Mouse (Mus musculus) heart, postnatal 0 days (tissue): ENCODE data around the gene Amt.

Experiments used
- CTCF ChIP-seq: IDR thresholded peaks from 2 replicates; pipeline ENCODE4 v1.5.1; 2016; ENCODE audit warnings: antibody characterized with exemption, control low read depth, low read depth
- EP300 ChIP-seq: IDR thresholded peaks from 2 replicates; pipeline ENCODE4 v1.6.1; 2016; ENCODE audit warnings: antibody characterized with exemption, low read depth

DNA sequence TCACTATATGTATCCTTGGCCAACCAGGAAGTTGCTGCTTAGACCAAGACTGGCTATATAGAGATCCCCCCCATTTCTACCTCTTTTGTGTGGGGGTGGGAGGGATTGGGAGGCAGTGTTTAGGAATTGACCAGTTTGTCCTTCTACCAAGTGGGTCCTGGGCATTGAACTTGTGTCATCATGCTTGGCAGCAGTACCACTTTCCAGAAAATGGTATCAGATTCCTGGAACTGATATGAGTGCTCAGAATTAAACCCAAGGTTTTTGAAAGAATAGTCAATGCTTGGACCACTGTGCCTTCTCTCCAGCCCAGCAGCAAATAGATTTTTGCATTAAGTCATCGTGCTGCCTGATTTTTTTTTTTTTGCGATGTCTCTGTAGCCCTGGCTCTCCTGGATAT lies 29.2 kb downstream of the Amt start:
- TF ChIP-seq CTCF, result no peak
- TF ChIP-seq EP300, result no peak
